Mouse (Mus musculus): ENCODE data around the gene Hist1h4m. TPM values are rescaled to one million over a fixed set of nuclear protein-coding genes. Genes with fewer than 3 reads are reported as not detected.
"Not testable (repeated sequence)": the region's sequence is repeated elsewhere in the genome, so short reads cannot be mapped to it uniquely, and the experiment has no call there.

Gene Hist1h4m
- polyA plus RNA-seq, 1 experiment from 2014 or later, result not detected

GRCm38 (mm10) chr13:21831418-21832394 lies 20.2 kb downstream of the Hist1h4m start, which contains the start of gene Hist1h4n:
Hist1h4n (minus strand) TSS chr13:21832196.
- H3K27me3 ChIP-seq (ENCODE audit: control insufficient read depth, insufficient read depth, low read length); H3K9me3 ChIP-seq (ENCODE audit: control insufficient read depth, low read length); H3K4me1 ChIP-seq (replicated peaks; ENCODE audit: control insufficient read depth, insufficient read depth, low read length); DNase-seq (ENCODE audit: low spot score); H3K9ac ChIP-seq (ENCODE audit: low read length); H3K4me3 ChIP-seq (ENCODE audit: low read depth, low read length); H3K36me3 ChIP-seq (ENCODE audit: control insufficient read depth, insufficient read depth, low read length): not testable (repeated sequence)
- WGBS, result 0% methylated on average over 22 of the region's 58 CpGs
- peak; percentile 84 for ATAC-seq (replicated peaks; ENCODE audit: low FRiP score)
- H3K27ac ChIP-seq (ENCODE audit: low read depth, low read length), result 0 out of 2 replicates have a peak within 1 kb of the TSS, but pooled peaks have one; percentile 57
- 0 out of 2 replicates have a peak within 1 kb of the TSS, but pooled peaks have one; percentile 11 for H3K4me2 ChIP-seq (ENCODE audit: low read depth, low read length, severe bottlenecking)

GRCm38 (mm10) chr13:21833461-21833860 lies 21.9 kb downstream of the Hist1h4m start, which contains the start of the genes Hist1h2ap and Hist1h2br:
Hist1h2ap (minus strand) TSS chr13:21833507.
Hist1h2br (plus strand) TSS chr13:21833743.
- H3K4me2 ChIP-seq (ENCODE audit: low read depth, low read length, severe bottlenecking); H3K4me3 ChIP-seq (ENCODE audit: low read depth, low read length); H3K4me1 ChIP-seq (replicated peaks; ENCODE audit: control insufficient read depth, insufficient read depth, low read length); H3K27ac ChIP-seq (ENCODE audit: low read depth, low read length); H3K9ac ChIP-seq (ENCODE audit: low read length); H3K27me3 ChIP-seq (ENCODE audit: control insufficient read depth, insufficient read depth, low read length); H3K9me3 ChIP-seq (ENCODE audit: control insufficient read depth, low read length); H3K36me3 ChIP-seq (ENCODE audit: control insufficient read depth, insufficient read depth, low read length); DNase-seq (ENCODE audit: low spot score): not testable (repeated sequence)
- peak; percentile 93 for ATAC-seq (replicated peaks; ENCODE audit: low FRiP score)
- WGBS, result no CpG with 5 or more reads among the region's 24 CpGs

- not testable (repeated sequence) for H3K9ac ChIP-seq (ENCODE audit: low read length); H3K4me1 ChIP-seq (replicated peaks; ENCODE audit: control insufficient read depth, insufficient read depth, low read length); H3K27ac ChIP-seq (ENCODE audit: low read depth, low read length); H3K36me3 ChIP-seq (ENCODE audit: control insufficient read depth, insufficient read depth, low read length); H3K9me3 ChIP-seq (ENCODE audit: control insufficient read depth, low read length); H3K4me2 ChIP-seq (ENCODE audit: low read depth, low read length, severe bottlenecking); DNase-seq (ENCODE audit: low spot score); H3K27me3 ChIP-seq (ENCODE audit: control insufficient read depth, insufficient read depth, low read length); H3K4me3 ChIP-seq (ENCODE audit: low read depth, low read length)
- no CpG with 5 or more reads among the region's 4 CpGs for WGBS
- peak; percentile 82 for ATAC-seq (replicated peaks; ENCODE audit: low FRiP score)
Measured at GRCm38 (mm10) chr13:21840508-21840907, 29.0 kb downstream of the Hist1h4m start.

GRCm38 (mm10) chr13:21846356-21846755 lies 34.8 kb downstream of the Hist1h4m start:
- not testable (repeated sequence) for H3K9me3 ChIP-seq (ENCODE audit: control insufficient read depth, low read length); H3K27me3 ChIP-seq (ENCODE audit: control insufficient read depth, insufficient read depth, low read length); H3K36me3 ChIP-seq (ENCODE audit: control insufficient read depth, insufficient read depth, low read length); DNase-seq (ENCODE audit: low spot score); H3K4me2 ChIP-seq (ENCODE audit: low read depth, low read length, severe bottlenecking); ATAC-seq (replicated peaks; ENCODE audit: low FRiP score); H3K4me1 ChIP-seq (replicated peaks; ENCODE audit: control insufficient read depth, insufficient read depth, low read length); H3K4me3 ChIP-seq (ENCODE audit: low read depth, low read length); H3K9ac ChIP-seq (ENCODE audit: low read length); H3K27ac ChIP-seq (ENCODE audit: low read depth, low read length)

GRCm38 (mm10) chr13:21847883-21848282 lies 36.3 kb downstream of the Hist1h4m start:
- Histone ChIP-seq H3K36me3 (ENCODE audit: control insufficient read depth, insufficient read depth, low read length) (no peaks in the 10 kb centered on the region), H3K27ac (ENCODE audit: low read depth, low read length) (no peak overlapping the region), H3K27me3 (ENCODE audit: control insufficient read depth, insufficient read depth, low read length) (no peaks in the 10 kb centered on the region), H3K9me3 (ENCODE audit: control insufficient read depth, low read length) (no peaks in the 10 kb centered on the region), H3K4me2 (ENCODE audit: low read depth, low read length, severe bottlenecking) (no peak overlapping the region), H3K4me1 (replicated peaks; ENCODE audit: control insufficient read depth, insufficient read depth, low read length) (no peaks in the 10 kb centered on the region), H3K4me3 (ENCODE audit: low read depth, low read length) (no peak overlapping the region), H3K9ac (ENCODE audit: low read length) (no peak overlapping the region)
- WGBS, result 16% methylated on average over 8 of the region's 8 CpGs
- ATAC-seq (replicated peaks; ENCODE audit: low FRiP score) (0 out of 2 replicates have a peak, but pooled peaks have one; percentile 44), DNase-seq (ENCODE audit: low spot score) (no peak)

GRCm38 (mm10) chr13:21850696-21851095 lies 39.1 kb downstream of the Hist1h4m start:
- ATAC-seq (replicated peaks; ENCODE audit: low FRiP score); H3K36me3 ChIP-seq (ENCODE audit: control insufficient read depth, insufficient read depth, low read length); H3K27ac ChIP-seq (ENCODE audit: low read depth, low read length); H3K27me3 ChIP-seq (ENCODE audit: control insufficient read depth, insufficient read depth, low read length); H3K4me3 ChIP-seq (ENCODE audit: low read depth, low read length); H3K9me3 ChIP-seq (ENCODE audit: control insufficient read depth, low read length); H3K9ac ChIP-seq (ENCODE audit: low read length); H3K4me1 ChIP-seq (replicated peaks; ENCODE audit: control insufficient read depth, insufficient read depth, low read length); H3K4me2 ChIP-seq (ENCODE audit: low read depth, low read length, severe bottlenecking): not testable (repeated sequence)
- 43% methylated on average over 1 of the region's 1 CpGs for WGBS
- DNase-seq (ENCODE audit: low spot score), result peak; percentile 21

GRCm38 (mm10) chr13:21852215-21852945 lies 40.8 kb downstream of the Hist1h4m start:
- WGBS, result 75% methylated on average over 3 of the region's 3 CpGs
- DNase-seq (ENCODE audit: low spot score) (no peak), ATAC-seq (replicated peaks; ENCODE audit: low FRiP score) (no peak)

GRCm38 (mm10) chr13:21855146-21855545 lies 43.6 kb downstream of the Hist1h4m start:
- DNase-seq (ENCODE audit: low spot score) (peak; percentile 92), ATAC-seq (replicated peaks; ENCODE audit: low FRiP score) (peak; percentile 78)
- no peaks in the 10 kb centered on the region for H3K27me3 ChIP-seq (ENCODE audit: control insufficient read depth, insufficient read depth, low read length)
- peak overlapping the region; percentile 47 for H3K4me3 ChIP-seq (ENCODE audit: low read depth, low read length)
- H3K36me3 ChIP-seq (ENCODE audit: control insufficient read depth, insufficient read depth, low read length), result no peaks in the 10 kb centered on the region
- H3K9ac ChIP-seq (ENCODE audit: low read length), result no peak overlapping the region
- H3K4me1 ChIP-seq (replicated peaks; ENCODE audit: control insufficient read depth, insufficient read depth, low read length), result no peaks in the 10 kb centered on the region
- H3K27ac ChIP-seq (ENCODE audit: low read depth, low read length), result no peak overlapping the region
- H3K4me2 ChIP-seq (ENCODE audit: low read depth, low read length, severe bottlenecking), result peak overlapping the region; percentile 51
- no peaks in the 10 kb centered on the region for H3K9me3 ChIP-seq (ENCODE audit: control insufficient read depth, low read length)
- under 1% methylated on average over 11 of the region's 11 CpGs for WGBS

More at GRCm38 (mm10) chr13:21852215-21852945, 40.8 kb downstream of the Hist1h4m start:
- Histone ChIP-seq H3K4me2 (ENCODE audit: low read depth, low read length, severe bottlenecking) (no peak overlapping the region), H3K9me3 (ENCODE audit: control insufficient read depth, low read length) (no peaks in the 10 kb centered on the region), H3K36me3 (ENCODE audit: control insufficient read depth, insufficient read depth, low read length) (no peaks in the 10 kb centered on the region), H3K4me1 (replicated peaks; ENCODE audit: control insufficient read depth, insufficient read depth, low read length) (no peaks in the 10 kb centered on the region), H3K4me3 (ENCODE audit: low read depth, low read length) (no peak overlapping the region), H3K9ac (ENCODE audit: low read length) (no peak overlapping the region), H3K27me3 (ENCODE audit: control insufficient read depth, insufficient read depth, low read length) (no peaks in the 10 kb centered on the region), H3K27ac (ENCODE audit: low read depth, low read length) (no peak overlapping the region)
